Mouse (Mus musculus): ENCODE data around the gene Gm21094.
"Not testable (repeated sequence)": the region's sequence is repeated elsewhere in the genome, so short reads cannot be mapped to it uniquely, and the experiment has no call there.

Gm21094 gene

GRCm38 (mm10) chrY:32620343-32620742 is at the start of gene Gm21094:
Gene Gm21094 (minus strand): TSS chrY:32620443.
- not testable (repeated sequence) for DNase-seq
